Mouse (Mus musculus) right cerebral cortex, postnatal 36 days (tissue): ENCODE measurements around the gene Ripk3.

Experiments
- DNase-seq, 2 experiments: peaks; one replicate each; pipeline ENCODE4 v3.0.0; 2022; ENCODE audit warnings: low spot score in 2 of 2, mixed read lengths in 1 of 2

The Ripk3 gene

DNA sequence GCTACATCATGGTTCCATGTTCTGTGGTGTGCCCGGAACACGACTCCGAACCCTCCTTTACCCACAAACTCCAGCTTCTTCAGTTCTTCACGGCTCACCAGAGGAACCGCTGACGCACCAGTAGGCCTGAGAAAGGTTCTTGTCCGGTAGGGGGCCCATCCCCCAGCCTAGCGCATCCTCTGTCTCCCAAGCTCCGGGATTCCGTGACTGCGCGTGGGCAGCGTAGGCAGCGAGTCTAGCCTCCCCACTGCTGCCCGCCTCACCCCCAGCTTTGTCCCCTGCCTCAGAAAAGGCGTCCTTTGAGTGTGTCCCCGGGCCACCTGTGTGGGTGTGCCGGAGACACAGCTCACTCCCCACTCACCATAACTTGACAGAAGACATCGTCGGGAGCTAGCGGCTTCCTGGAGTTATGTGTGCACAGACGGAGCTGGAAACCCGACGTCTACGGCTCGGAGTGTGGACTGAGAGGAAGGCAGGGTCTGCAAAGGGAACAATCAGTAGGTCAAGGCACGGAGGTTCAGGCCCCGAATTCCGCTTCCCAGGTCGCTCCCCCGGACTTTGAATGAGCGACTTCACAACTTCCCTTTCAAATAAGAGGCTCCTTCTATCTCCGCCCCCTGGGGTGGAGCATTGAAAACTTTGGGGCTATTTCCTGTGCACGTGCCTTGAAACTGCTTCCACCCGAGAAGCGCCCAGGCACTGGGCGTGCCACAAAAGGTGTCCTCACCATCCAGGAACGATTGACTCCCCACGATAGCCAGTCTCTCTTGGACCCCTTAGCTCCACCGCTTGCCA is at the start of gene Ripk3:
Gene Ripk3, minus strand, starts transcription at position 610 of the 795 bp plus-strand sequence.
- DNase-seq = no peak

GRCm38 (mm10) chr14:55838312-55838711 is 49.6 kb upstream of the Ripk3 start:
- no peak for DNase-seq

GRCm38 (mm10) chr14:55834808-55835533 is 46.3 kb upstream of the Ripk3 start:
- DNase-seq = no peak

DNA sequence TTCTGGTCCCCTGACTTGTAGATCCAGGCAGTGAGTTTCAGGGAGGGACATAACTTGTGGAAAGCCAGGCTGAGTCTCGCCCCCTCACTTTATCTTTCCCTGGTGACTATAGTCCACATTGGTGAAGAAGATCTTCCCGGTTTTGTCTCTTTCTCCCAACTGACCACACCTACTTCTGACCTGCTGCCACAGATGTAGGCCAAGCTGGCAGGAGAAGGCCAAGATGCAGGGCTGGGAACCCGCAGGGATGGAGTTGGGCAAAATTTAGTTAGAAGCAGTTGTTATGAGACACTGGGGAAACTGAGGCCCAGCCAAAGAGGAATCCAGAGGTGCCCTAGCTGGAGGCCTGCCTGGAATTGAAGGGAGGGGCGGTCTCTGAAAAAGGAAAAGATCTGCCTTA is 44.5 kb upstream of the Ripk3 start:
- DNase-seq = no peak

GRCm38 (mm10) chr14:55830331-55830730 is 41.7 kb upstream of the Ripk3 start:
- no peak for DNase-seq

- DNase-seq = no peak
Measured at GRCm38 (mm10) chr14:55829854-55830253, 41.2 kb upstream of the Ripk3 start.

DNA sequence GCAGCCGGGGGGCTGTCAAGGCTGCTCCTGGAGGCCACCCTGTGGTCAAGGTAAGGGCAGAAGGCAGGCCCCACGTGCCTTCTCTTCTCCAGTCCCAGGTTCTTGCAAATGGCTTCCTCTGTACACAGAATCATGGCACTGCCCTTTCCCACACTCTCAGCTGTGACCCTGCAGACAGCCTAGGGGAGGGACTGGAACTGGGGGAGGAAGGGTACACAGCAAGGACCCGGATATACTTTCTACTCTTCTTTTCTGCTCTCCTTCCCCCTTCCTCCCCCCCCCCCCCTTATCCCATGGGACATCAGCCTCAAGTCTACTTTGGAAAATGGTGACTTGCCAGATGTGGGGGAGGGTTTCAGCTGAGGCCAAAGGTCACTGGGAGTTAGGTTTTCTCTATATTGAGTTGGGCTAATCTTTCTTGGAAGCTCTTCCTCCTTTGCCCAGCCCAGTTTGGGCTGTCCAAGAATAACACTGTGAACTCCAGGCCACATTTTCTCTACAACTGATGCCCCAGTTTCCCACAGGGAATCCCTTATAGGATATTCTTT is 40.1 kb upstream of the Ripk3 start:
- DNase-seq = no peak

- no peak for DNase-seq
Measured at GRCm38 (mm10) chr14:55826551-55827340, 38.1 kb upstream of the Ripk3 start.

GRCm38 (mm10) chr14:55826142-55826541 is 37.5 kb upstream of the Ripk3 start:
- DNase-seq = no peak

DNA sequence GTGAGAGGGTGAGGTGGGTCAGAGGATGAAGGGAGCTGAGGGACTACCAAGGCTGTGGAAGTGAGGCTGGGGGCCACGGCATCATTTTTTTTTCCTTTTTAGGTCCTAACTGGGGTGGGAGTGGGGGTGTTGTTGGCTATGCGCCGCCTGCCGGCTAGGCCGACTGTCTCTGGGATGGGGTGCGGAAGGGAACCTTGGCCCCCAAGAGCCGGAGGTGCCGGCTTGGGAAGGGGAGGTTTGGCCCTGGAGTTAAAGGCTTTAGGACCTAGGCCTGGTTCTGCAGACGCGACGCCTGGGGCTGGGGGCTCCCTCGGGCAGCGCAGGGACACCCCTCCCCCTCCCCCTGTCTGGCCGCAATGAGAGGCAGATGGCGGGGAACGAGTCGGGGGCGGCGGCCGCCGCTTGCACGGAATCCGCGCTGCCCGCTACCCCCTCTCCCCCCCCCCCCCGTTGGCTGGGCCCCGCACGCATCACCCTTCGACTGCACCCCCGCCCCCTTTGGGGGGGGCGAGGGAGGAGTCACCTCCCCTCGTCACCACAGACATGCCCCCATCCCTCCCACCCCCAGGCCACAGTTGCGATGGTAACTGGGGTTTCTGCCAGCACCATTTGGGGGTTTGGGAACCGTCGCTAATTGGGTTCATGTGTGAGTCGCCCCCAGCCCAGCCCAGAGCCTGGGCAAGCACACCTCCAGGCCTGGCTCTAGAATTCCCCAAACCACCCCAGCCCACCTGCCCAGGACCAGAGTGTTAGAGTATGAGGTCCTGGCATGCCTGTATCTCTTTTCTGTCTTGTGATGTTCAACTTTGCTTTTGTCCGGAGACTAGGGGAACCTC is 36.8 kb upstream of the Ripk3 start:
- DNase-seq = no peak

DNA sequence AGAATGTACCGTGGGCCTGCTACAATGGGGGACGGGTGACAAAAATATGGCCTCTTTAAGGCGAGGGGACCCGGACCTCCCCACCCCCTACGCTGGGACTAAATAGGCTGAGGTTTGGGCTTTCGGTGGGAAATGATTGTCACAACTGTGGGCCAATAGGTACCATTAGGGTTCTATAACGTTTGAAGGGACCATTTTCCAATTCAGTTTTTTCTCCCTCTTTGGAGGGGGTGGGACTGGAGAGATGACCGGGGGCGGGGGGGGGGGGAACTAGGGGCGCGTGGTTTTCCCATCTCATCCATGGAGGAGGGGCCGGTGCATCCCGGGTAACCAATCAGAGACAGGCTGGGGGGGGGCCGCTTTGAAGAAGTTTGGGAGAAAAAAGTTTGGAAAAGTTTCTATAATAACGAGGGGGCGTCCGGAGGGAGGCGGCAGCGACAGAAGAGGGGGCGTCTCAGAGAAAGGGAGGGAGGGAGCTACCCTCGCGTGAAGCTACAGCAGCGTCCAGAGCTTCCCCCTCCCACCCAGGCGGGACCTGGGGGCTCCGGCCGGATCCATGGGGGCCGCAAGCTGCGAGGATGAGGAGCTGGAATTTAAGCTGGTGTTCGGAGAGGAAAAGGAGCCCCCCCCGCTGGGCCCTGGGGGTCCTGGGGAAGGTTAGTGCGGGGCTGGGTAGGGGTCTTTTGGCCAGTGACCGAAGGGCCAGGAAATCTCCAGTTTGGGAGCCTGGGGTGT is 36.0 kb upstream of the Ripk3 start:
- DNase-seq = no peak

GRCm38 (mm10) chr14:55824001-55824480 is 35.4 kb upstream of the Ripk3 start:
- DNase-seq = no peak

- DNase-seq = no peak
Measured at GRCm38 (mm10) chr14:55822991-55823762, 34.5 kb upstream of the Ripk3 start, which contains the start of gene Nfatc4. Gene Nfatc4, plus strand, starts transcription at chr14:55823144.

- no peak for DNase-seq
Measured at GRCm38 (mm10) chr14:55822435-55822990, 33.8 kb upstream of the Ripk3 start.

DNA sequence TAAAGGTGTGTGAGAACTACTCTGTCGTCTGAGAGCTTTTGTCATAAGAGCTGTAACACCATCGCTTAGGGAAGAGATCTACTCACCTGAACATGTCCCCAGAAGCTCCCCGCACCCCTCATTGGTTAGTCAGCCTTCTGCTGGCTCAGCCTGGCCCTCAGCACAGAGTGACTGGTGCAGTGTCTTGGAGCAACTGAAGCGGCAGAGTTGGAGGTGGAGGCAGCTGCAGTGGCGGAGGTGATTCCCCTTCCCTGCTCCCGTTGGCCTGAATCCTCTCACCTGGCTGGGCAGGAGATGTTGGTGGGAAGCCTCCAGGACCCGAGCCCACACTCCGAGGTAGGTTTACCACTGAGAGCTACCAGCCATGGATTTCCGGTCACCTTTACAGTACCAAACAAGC is 31.9 kb upstream of the Ripk3 start:
- DNase-seq = no peak

DNA sequence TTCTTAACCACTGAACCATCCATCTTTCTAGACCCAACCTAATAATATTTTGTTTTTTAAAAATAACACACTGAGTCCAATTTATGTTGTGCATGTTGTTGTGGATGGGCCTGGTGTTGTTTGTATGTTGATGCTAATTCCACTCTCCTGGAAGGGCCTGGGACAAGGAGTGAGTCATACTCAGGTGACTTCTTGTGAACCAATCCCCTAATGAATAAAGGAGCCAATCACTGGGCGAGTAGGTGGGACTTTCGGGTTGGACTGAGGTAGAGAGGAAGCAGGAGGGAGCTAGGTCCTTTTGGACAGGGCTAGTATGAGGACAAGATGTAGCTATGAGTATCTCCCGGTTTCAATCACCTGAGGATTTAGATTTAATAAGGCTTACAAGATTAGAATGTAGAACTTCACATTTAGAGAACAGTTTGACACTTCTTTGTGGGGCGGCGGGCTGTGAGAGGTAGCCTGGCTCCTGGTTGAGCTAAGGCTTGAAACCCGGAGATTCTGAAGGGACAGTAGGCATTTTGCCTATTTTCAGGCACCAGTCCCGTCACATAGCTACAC is 31.3 kb upstream of the Ripk3 start:
- DNase-seq = no peak

DNA sequence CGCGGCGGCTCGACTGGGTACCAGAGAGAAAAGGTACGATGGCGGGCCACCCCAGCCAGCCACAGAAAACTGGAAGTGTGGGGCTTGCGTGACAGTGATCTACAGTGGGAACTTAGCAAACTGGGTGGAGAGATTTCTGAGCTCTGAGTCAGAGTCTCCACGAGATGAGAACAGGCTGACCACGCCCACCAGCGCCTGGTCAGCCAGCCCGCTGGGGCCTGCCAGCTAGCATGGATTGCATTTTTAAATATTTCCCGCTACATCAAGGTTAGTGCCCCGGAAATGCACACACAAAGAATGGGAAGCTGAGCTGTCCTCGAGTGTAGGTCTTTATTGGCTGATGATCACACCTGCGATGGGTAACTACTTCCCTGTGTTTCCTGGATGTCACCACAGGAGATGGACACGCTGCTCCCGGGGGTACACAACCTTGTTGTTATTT is 26.7 kb upstream of the Ripk3 start:
- DNase-seq = no peak

- DNase-seq = peak; percentile 29 to 54
Measured at GRCm38 (mm10) chr14:55814885-55815284, 26.2 kb upstream of the Ripk3 start.
